Mouse (Mus musculus) midbrain, embryonic 15.5 days (tissue): Measurements from ENCODE around the gene Bcl6. TPM values are rescaled to one million over a fixed set of nuclear protein-coding genes. Genes with fewer than 3 reads are reported as not detected.

Experiments
- ATAC-seq: fragments of 200-750 bp; cut with Nextera tagmentation; replicated peaks from 2 replicates; pipeline ENCODE4 v1.8.0; 2017; ENCODE audit warnings: moderate TSS enrichment
- H3K27ac ChIP-seq: fragments of 300-500 bp; sonication (generic); 2 replicates; pipeline ENCODE4 v1.5.1; 2015; ENCODE audit warnings: mild to moderate bottlenecking, inconsistent platforms
- H3K27me3 ChIP-seq: fragments of 300-500 bp; sonication (generic); replicated peaks from 2 replicates; pipeline ENCODE4 v1.6.1; 2015; ENCODE audit warnings: inconsistent platforms
- H3K36me3 ChIP-seq: fragments of 300-500 bp; sonication (generic); replicated peaks from 2 replicates; pipeline ENCODE4 v1.6.1; 2015; ENCODE audit warnings: inconsistent platforms
- H3K4me1 ChIP-seq: fragments of 300-500 bp; sonication (generic); 2 replicates; pipeline ENCODE4 v1.6.1; 2015; ENCODE audit warnings: inconsistent platforms
- H3K4me2 ChIP-seq: fragments of 300-500 bp; sonication (generic); 2 replicates; pipeline ENCODE4 v1.6.1; 2015; ENCODE audit warnings: inconsistent platforms, mild to moderate bottlenecking, moderate library complexity
- H3K4me3 ChIP-seq: fragments of 300-500 bp; sonication (generic); 2 replicates; pipeline ENCODE4 v1.5.1; 2015; ENCODE audit warnings: mild to moderate bottlenecking, inconsistent platforms
- H3K9ac ChIP-seq: fragments of 300-500 bp; sonication (generic); 2 replicates; pipeline ENCODE4 v1.6.1; 2015; ENCODE audit warnings: mild to moderate bottlenecking, inconsistent platforms
- H3K9me3 ChIP-seq: fragments of 300-500 bp; sonication (generic); 2 replicates; pipeline ENCODE4 v1.6.1; 2016; ENCODE audit warnings: inconsistent platforms
- WGBS: fragments of 180-500 bp; shearing (Covaris S2); methylation state at CpG from one replicate; pipeline ENCODE4 v1.1.7; 2015; ENCODE audit warnings: mixed read lengths; 5-methylcytosine and 5-hydroxymethylcytosine counted together
- polyA plus RNA-seq: library from polyadenylated mRNA; unstranded; fragments of >200 nt; fragmentation: Nextera tagmentation; extraction: Ambion mirVana; gene quantifications from 2 replicates; pipeline ENCODE4 v1.2.1, GENCODE M21; 2015

Bcl6 gene
- polyA plus RNA-seq, 1 experiment from 2014 or later = 0.57 TPM

GRCm38 (mm10) chr16:23988157-23988465, 541 bp downstream of the Bcl6 start:
- Histone ChIP-seq H3K4me3 (peak overlapping the region; percentile 53), H3K27ac (peak overlapping the region; percentile 96), H3K4me1 (peaks cover 36% of the 10 kb centered on the region), H3K4me2 (peak overlapping the region; percentile 92), H3K9me3 (no peaks in the 10 kb centered on the region), H3K36me3 (no peaks in the 10 kb centered on the region), H3K27me3 (peaks cover 29% of the 10 kb centered on the region), H3K9ac (peak overlapping the region; percentile 74)
- no peak for ATAC-seq
- 1% methylated on average over 12 of the region's 13 CpGs for WGBS

- under 1% methylated on average over 64 of the region's 64 CpGs for WGBS
- H3K9ac ChIP-seq = peak overlapping the region; percentile 74
- peaks cover 42% of the 10 kb centered on the region for H3K4me1 ChIP-seq
- H3K27ac ChIP-seq = peak overlapping the region; percentile 96
- H3K36me3 ChIP-seq = no peaks in the 10 kb centered on the region
- peaks cover 29% of the 10 kb centered on the region for H3K27me3 ChIP-seq
- peak overlapping the region; percentile 53 for H3K4me3 ChIP-seq
- no peaks in the 10 kb centered on the region for H3K9me3 ChIP-seq
- H3K4me2 ChIP-seq = peak overlapping the region; percentile 92
- ATAC-seq = peak; percentile 15
Measured at GRCm38 (mm10) chr16:23987341-23988156, 1.1 kb downstream of the Bcl6 start.

- Histone ChIP-seq H3K4me1 (peaks cover 44% of the 10 kb centered on the region), H3K9me3 (no peaks in the 10 kb centered on the region), H3K36me3 (no peaks in the 10 kb centered on the region), H3K4me2 (peak overlapping the region; percentile 92), H3K4me3 (peak overlapping the region; percentile 53), H3K27me3 (peaks cover 32% of the 10 kb centered on the region), H3K27ac (no peak overlapping the region), H3K9ac (peak overlapping the region; percentile 74)
- WGBS = under 1% methylated on average over 17 of the region's 17 CpGs
- no peak for ATAC-seq
Measured at GRCm38 (mm10) chr16:23986871-23987270, 1.8 kb downstream of the Bcl6 start.

- Histone ChIP-seq H3K4me1 (peaks cover 51% of the 10 kb centered on the region), H3K9ac (no peak overlapping the region), H3K4me3 (peak overlapping the region; percentile 53), H3K27ac (no peak overlapping the region), H3K9me3 (no peaks in the 10 kb centered on the region), H3K36me3 (no peaks in the 10 kb centered on the region), H3K4me2 (peak overlapping the region; percentile 92; the same call in 1 of the 2 replicates), H3K27me3 (peaks cover 39% of the 10 kb centered on the region)
- ATAC-seq = no peak
- 4% methylated on average over 3 of the region's 3 CpGs for WGBS
Measured at GRCm38 (mm10) chr16:23986176-23986575, 2.5 kb downstream of the Bcl6 start.

- Histone ChIP-seq H3K27me3 (peaks cover 46% of the 10 kb centered on the region), H3K36me3 (no peaks in the 10 kb centered on the region), H3K9ac (no peak overlapping the region), H3K9me3 (no peaks in the 10 kb centered on the region), H3K4me3 (no peak overlapping the region), H3K27ac (no peak overlapping the region), H3K4me1 (peaks cover 59% of the 10 kb centered on the region), H3K4me2 (peak overlapping the region; percentile 82; the same call in 1 of the 2 replicates)
- ATAC-seq = no peak
- 1% methylated on average over 6 of the region's 6 CpGs for WGBS
Measured at GRCm38 (mm10) chr16:23985467-23985861, 3.2 kb downstream of the Bcl6 start.

- ATAC-seq = no peak
- peaks cover 60% of the 10 kb centered on the region for H3K4me1 ChIP-seq
- no peaks in the 10 kb centered on the region for H3K36me3 ChIP-seq
- no peaks in the 10 kb centered on the region for H3K9me3 ChIP-seq
- WGBS = under 1% methylated on average over 22 of the region's 22 CpGs
- H3K27me3 ChIP-seq = peaks cover 51% of the 10 kb centered on the region
- H3K9ac ChIP-seq = peak overlapping the region; percentile 19
- H3K4me3 ChIP-seq = peak overlapping the region; percentile 32
- H3K27ac ChIP-seq = no peak overlapping the region
- peak overlapping the region; percentile 82 for H3K4me2 ChIP-seq
Measured at GRCm38 (mm10) chr16:23984760-23985466, 3.7 kb downstream of the Bcl6 start.

GRCm38 (mm10) chr16:23984183-23984582, 4.5 kb downstream of the Bcl6 start:
- Histone ChIP-seq H3K36me3 (no peaks in the 10 kb centered on the region), H3K4me2 (peak overlapping the region; percentile 82), H3K27ac (no peak overlapping the region), H3K9me3 (no peaks in the 10 kb centered on the region), H3K4me3 (peak overlapping the region; percentile 32), H3K4me1 (peaks cover 57% of the 10 kb centered on the region), H3K9ac (peak overlapping the region; percentile 19; the same call in 1 of the 2 replicates), H3K27me3 (peaks cover 58% of the 10 kb centered on the region)
- 1% methylated on average over 22 of the region's 22 CpGs for WGBS
- ATAC-seq = peak; percentile 59

GRCm38 (mm10) chr16:23982891-23983588, 5.6 kb downstream of the Bcl6 start:
- Histone ChIP-seq H3K36me3 (no peaks in the 10 kb centered on the region), H3K4me2 (peak overlapping the region; percentile 82), H3K9ac (peak overlapping the region; percentile 23), H3K9me3 (no peaks in the 10 kb centered on the region), H3K4me3 (peak overlapping the region; percentile 44), H3K27ac (no peak overlapping the region), H3K4me1 (peaks cover 57% of the 10 kb centered on the region), H3K27me3 (peaks cover 62% of the 10 kb centered on the region)
- WGBS = 2% methylated on average over 33 of the region's 33 CpGs
- 0 out of 2 replicates have a peak, but pooled peaks have one; percentile 16 for ATAC-seq

- Histone ChIP-seq H3K27me3 (peaks cover 62% of the 10 kb centered on the region), H3K9ac (peak overlapping the region; percentile 23)
Measured at GRCm38 (mm10) chr16:23981925-23982851, 6.5 kb downstream of the Bcl6 start.

GRCm38 (mm10) chr16:23980991-23981720, 7.5 kb downstream of the Bcl6 start:
- Histone ChIP-seq H3K4me3 (peak overlapping the region; percentile 38), H3K9me3 (no peaks in the 10 kb centered on the region), H3K27ac (no peak overlapping the region), H3K27me3 (peaks cover 55% of the 10 kb centered on the region), H3K36me3 (no peaks in the 10 kb centered on the region), H3K9ac (peak overlapping the region; percentile 43), H3K4me2 (peak overlapping the region; percentile 82), H3K4me1 (peaks cover 45% of the 10 kb centered on the region)
- 2% methylated on average over 31 of the region's 32 CpGs for WGBS
- no peak for ATAC-seq

More at GRCm38 (mm10) chr16:23981925-23982851, 6.5 kb downstream of the Bcl6 start:
- Histone ChIP-seq H3K36me3 (no peaks in the 10 kb centered on the region), H3K27ac (no peak overlapping the region), H3K4me3 (peak overlapping the region; percentile 44), H3K9me3 (no peaks in the 10 kb centered on the region), H3K4me1 (peaks cover 52% of the 10 kb centered on the region), H3K4me2 (peak overlapping the region; percentile 82)
- peak; percentile 79 for ATAC-seq
- 2% methylated on average over 28 of the region's 28 CpGs for WGBS
